Mouse (Mus musculus) layer of hippocampus, adult 18-20 months (tissue): Measurements from ENCODE around the gene Tmem179b. TPM values are rescaled to one million over a fixed set of nuclear protein-coding genes. Genes with fewer than 3 reads are reported as not detected.
A peak's percentile ranks its signal among the peaks of the same experiment; 100 is the strongest.

Source experiments
- DNase-seq, 2 experiments: peaks; one replicate each; pipeline ENCODE4 v3.0.0; 2022; ENCODE audit warnings: low spot score in 2 of 2
- total RNA-seq, 2 experiments: library from RNA; stranded (reverse); gene quantifications; 2 replicates each; pipeline ENCODE4 v1.2.3; 2021

Gene Tmem179b
- total RNA-seq, 2 experiments from 2014 or later, result 8.6 to 9.6 TPM

DNA sequence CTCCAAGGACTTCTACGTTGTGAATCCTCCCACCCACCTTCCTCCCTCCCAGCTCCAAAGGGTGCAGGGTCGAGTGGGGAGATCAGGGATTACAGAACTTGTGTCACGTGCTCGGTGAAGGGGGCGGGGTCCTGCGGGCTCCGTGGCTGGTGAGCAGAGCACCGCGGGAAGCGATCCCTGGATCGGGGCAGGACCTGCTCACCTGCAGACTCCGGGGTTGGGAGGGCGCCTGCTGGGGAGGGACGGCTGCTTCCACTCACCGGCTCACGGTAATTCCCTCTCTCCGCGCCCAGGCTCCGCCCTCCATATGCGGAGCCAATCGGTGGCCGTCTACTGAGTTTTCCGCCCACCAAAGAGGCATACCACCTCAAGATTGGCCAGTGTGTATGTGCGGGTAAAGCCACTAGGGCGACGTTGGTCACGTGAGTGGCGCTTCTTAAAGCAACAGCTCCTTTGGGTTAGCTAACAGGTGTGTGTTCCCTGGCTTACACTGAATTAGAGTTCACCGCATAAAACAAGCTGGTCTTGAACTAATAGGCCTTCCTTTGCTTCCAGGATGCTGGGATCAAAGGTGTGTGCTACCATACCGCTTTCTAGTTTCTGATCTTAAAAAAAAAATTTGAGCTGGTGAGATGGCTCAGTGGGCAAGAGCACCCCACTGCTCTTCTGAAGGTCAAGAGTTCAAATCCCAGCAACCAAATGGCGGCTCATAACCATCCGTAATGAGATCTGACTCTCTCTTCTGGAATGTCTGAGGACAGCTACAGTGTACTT is 11.9 kb upstream of the Tmem179b start, which contains the start of gene Taf6l:
Gene Taf6l (minus strand): TSS at position 410 of the 774 bp plus-strand sequence.
- DNase-seq, result peak; percentile 90 to 97

DNA sequence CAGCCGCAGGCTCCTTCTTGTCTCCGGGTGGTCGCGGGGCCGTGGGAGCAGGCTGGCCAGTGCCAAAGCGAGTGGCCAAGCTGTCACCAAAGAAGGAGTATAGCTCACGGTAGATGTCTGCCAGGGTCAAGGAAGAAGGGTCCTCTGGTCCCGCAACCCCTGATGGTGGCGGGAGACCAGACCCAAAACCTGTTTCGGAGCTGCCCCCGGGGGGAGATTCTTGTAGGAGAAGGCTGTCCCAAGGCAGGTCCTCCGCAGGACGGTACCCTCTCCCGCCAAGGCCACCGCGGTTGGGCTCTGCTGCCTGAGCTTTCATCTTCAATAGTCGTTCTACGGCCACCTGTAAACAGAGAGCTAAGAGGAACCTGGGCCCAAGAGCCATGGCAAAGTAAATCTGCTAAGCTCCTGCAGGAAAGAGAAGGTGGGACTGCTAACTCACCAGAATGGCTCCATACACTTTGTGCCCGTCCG is 719 bp upstream of the Tmem179b start:
- DNase-seq, result no peak

DNA sequence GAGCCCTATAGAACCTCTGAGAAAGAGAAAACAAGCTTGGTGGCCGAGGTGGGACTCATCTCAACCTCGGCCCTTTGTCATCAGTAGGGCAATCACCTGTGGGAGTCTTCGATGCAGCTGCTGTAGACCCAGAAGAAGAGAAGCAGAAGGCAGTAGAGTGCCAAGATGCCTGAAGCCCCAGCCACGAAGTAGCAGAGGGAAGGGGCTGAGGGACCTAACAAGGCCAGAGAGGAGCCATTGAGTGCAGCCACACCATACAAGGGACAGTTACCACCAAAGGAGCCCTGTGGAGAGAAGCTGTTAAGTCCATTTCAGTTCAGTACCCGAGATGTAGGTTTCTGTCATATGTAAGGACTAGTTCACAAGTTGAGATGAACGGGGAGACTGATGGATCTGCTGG is 858 bp downstream of the Tmem179b start:
- no peak for DNase-seq

DNA sequence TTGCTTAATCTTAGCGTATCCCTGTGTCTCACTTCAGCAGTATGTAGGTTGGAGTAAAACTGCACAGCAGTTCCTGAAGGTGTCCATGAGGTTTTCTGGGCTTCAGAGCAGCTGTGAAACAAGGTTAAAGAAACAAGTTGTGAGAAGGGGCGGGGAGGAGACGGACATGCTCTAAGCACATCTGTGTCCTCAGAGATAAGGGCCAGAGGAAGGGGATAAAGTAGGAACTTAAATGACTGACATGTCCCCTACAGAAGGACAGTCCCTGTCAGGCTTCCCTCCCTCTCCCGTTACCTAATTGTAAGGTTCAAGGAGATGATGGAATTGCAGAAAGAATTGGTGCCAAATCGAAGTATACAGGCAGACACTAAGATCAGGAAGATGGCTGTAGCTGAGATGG is 1.3 kb downstream of the Tmem179b start:
- DNase-seq, result no peak

DNA sequence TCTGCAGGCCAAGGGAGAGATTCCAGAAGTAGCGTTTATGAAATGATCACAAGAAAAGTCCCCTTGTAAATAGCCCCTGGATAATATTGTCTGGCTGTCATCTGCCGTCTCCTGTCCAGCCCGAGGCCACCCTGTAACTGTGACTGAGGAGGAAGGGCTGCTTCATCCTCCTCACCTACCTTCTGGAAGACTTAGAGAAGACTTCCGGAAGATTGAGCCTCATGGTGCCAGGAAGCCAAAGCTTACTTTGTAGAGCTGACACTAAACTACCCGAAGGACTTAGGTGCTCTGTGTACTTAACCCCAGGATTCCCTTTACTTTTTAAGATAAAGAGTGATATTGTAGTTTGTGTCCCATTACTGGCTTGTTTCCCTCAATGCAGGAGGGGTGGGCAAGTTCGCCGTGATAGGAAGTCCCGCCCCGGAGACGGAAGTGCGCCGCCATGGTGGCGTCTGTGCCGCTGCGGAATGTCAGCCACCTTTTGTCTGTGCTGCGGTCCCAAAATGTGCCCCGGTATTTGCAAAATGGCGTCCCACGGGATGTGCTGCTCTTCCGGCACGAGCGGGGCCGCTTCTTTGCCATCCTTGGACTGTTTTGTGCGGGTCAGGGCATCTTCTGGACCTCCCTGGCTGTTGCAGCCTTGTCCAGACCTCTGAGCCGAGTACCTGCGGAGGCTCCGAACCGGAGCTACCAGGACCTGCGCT is 3.5 kb downstream of the Tmem179b start, which contains the start of gene Tmem223:
Gene Tmem223 (plus strand): TSS at position 430 of the 704 bp plus-strand sequence.
- peak; percentile 74 to 84 for DNase-seq

DNA sequence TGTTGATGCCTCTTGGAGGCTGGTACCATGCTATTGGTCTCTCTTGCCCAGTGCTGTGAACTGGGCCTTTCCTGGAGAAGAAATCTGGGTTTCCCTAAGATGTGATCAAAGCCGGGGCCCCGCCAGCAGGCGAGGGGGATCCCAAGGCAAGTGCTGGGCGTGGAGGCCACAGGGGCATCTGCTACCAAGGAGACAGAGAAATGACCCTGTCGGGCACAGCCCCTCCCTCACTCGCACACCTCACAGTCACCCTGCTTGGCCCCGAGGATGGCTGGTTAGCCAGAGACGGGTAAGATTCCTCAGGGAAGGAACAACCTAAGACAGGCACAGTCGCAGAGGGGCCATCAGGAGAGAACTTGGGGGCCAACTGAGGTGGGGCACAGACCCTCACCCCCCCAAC is 8.7 kb downstream of the Tmem179b start:
- no peak for DNase-seq

DNA sequence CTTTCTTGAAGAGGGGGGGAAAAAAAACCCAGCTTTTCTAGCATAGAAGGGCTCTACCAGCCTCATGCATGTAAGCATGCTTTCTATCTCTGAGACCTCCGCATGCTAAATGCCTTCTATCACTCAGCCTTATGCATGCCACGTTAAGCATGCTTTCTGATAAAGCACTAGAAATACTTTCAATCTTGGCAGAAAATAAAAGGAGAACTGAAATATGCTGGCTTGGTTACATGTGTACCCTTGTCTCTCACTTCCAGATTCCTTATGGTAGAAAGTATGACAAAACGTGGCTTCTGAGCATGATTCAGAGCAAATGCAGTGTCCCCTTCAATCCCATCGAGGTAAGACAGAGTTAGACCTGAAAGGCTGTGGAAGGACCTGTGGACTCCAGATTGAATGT is 11.0 kb downstream of the Tmem179b start:
- DNase-seq, result no peak

DNA sequence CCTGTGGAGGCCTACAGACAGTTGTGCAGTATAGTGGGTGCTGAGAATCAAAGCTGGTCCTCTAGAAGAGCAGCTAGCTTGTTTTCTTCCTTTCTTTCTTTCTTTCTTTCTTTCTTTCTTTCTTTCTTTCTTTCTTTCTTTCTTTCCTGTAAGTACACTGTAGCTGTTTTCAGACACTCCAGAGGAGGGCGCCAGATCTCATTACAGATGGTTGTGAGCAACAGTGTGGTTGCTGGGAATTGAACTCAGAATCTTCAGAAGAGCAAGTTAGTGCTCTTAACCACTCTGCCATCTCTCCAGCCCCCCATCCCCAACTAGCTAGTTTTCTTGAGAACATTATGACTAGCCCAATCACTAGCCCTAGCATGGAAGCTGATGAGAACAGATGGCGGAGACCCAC is 13.5 kb downstream of the Tmem179b start:
- DNase-seq, result no peak

DNA sequence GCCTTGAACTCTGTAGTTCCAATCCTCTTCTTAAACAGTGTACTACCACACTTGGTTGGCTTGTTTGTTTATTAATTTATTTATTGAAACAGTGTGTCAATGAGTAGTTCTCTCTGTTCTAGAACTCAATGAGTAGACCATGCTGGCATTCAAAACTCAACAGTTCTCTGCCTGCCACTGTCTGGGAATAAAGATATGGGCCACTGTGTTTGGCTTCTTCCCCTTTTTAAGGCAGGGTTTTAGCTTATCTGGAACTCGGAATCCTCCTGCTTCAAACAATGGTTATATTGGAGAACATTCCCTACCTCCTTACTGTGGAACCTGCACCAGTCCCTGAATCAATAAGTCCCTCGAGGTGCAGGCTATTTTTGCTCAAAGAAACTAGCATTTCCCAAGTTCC is 15.4 kb downstream of the Tmem179b start:
- no peak for DNase-seq

DNA sequence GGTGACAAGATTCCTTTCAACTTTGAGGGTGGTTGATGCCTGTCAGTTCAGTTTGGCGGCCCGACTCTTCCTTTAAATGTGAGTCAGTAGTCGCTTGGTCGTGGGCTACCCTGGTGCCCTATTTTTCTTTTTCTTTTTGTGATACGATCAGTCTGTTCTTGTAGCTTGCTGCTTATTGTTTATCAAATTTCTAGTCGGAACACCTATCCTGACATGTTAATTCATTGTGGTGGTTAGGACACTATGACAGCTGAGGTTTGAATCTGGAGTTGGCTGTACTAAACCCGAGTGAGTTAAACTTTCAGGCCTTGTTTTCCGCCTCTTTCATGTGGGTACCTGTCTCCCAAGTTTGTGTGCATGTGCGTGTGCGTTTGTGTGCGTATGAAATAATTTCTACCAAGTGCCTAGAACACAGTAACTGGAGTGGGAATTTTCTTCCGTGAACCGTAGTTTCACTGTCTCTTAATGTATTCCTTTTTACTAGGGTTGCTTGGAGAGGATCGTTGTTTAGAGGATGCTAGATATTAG is 16.7 kb downstream of the Tmem179b start:
- no peak for DNase-seq

DNA sequence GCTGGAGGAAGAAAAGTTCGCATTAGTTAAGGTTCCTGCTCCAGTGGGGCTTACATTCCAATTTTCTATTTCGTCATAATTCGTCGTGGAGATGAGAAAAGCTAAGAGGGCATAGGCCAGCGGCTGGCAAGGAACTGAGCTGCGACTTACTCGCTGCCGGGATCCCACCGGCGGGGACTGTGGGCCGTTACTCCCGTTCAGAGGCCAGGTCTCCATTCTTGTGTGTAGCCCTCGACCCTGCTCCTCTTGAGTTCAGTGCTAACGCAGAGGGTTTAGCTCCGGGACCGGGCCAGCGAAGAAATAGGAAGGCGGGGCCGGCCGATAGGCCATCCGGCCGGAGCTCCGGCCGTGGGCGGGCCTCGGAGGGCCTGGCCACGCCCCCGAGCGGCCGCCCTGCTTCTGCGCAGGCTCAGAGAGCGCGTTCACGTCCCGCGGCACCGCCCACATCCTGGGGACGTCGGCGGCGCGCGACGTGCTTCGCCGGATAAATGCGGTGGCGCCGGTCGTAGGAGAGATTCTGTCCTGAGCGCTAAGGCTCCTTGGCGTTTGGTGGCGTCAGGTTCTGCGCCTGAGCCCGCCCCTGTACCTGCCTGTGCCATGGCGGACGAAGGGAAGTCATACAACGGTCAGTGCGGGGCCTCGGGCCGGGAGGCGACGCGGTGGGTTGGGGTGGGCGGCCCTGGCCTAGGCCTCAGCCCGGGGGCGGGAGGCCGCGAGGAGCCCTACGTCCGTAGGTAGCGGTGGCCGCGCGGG is 17.5 kb downstream of the Tmem179b start, which contains the start of gene Nxf1:
Gene Nxf1 (plus strand): TSS at position 439 of the 753 bp plus-strand sequence.
- peak; percentile 87 to 94 for DNase-seq

DNA sequence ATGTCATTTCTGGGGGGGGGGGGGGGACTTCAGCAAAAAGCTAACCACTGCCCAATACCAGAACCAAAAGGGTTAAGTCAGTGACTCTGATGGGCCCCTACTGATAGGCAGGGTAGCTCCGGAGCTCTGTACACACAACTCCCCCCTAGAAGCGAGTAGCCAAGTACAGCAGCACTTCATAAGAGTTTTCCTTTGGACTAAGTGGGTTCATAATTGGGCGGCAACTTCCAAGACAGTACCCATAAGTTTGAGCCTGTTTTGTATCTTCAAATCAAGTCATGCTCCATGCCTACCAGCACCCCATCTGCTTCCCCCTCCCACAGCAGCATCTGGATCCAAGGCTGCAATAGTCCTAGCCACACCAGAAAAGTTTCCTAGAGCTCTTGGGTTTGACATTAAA is 18.6 kb downstream of the Tmem179b start:
- DNase-seq, result no peak

DNA sequence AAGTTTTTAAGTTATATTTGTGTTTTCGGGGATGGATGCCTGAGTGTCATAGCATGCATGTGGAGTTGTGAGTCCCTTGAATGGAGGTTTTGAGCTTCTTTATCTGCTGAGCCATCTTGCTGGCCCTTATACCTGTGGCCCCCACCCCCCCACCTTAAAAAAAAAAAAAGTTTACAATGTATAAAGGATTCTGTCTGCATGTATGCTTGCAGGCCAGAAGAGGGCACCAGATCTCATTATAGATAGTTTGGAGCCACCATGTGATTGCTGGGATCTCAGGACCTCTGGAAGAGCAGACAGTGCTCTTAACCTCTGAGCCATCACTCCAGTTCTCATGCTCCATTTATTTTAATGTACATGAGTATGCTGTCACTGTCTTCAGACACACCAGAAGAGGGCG is 26.9 kb downstream of the Tmem179b start:
- DNase-seq, result no peak

DNA sequence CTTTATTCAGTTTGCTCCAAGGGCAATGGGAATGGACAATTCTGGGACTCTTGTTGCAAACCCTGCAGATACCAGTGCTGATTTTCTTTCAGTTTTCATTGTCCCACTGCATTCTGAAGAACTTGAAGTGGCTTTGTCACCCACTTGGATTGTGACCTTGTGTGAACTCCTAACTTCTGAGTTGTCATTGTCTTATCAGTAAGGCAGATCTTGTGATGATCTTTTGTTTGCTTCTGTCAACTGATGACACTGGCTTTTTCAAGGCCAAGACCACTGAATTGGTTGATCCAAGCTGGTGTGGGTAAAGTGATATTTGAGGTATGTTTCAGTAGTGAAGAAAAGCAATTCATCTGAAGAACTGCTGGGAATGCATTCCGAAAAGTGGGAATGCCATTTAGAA is 28.9 kb downstream of the Tmem179b start:
- no peak for DNase-seq

DNA sequence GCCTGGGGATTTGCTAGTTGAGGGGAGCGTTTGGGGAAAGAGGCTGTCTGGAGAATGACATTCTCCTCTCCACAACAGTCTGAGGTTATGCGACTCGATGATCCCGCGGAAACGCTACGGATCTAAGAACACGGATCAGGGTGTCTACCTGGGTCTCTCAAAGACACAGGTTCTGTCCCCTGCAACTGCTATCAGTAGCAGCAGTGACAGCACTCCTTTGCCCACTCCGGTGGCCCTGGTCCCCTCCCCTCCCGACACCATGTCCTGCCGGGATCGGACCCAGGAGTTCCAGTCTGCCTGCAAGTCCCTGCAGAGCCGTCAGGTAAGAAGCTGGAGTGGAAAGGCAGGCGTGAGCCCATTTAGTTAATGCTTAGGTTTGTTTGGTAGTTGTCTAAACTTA is 32.1 kb downstream of the Tmem179b start:
- no peak for DNase-seq

DNA sequence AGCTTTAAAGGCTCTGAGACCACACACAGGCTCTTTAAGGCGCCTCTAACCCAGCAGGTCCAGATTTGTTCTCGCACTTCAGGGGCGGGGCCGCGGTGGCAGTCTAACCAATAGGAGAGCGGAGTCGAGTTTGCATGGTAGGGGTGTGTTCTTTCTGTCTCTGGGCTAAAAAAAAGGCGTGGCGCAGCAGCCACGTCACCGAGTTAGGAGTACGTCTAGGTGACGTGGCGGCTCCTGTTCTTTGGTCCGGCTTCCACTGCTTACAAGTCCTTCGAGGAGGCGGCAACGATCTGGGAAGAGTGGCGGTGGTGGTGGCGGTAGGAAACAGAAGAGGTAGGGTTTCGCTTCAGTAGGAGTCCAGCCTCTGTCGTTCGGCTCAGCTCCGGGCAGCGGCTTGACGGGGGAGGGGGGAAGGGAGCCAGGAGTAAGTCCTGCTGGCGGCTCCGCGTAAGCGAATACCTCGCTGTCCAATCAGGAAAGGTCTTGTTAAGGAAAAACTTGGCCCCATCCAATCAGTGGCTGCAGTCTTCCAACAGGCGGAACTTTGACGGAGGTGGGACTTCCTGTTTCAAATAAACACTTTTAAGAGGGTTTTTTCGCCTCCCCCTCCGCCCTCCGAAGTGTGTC is 32.9 kb downstream of the Tmem179b start, which contains the start of gene Stx5a:
Gene Stx5a (plus strand): TSS at position 171 of the 627 bp plus-strand sequence.
- DNase-seq, result peak; percentile 93 to 98

DNA sequence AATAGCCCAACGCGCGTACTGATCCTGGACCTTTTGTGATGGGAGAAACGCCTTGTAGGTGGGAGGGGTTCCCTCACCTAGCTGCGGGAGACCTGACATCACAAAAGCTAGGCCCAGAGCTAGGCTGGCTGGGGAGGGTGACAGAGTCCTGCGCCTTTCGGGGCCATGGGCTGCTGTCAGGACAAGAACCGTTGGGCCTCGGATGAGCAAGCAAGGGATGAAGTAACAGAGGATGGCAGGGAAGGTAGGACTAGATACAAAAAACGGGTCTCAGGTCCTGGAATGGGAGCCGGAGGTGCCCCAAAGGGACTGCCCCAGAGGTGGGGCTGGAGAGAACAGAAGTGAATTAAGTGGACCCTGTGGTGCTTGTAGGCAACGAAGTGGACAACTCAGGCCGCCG is 33.7 kb downstream of the Tmem179b start, which contains the start of gene 1700092M07Rik:
Gene 1700092M07Rik (plus strand): TSS at position 116 of the 400 bp plus-strand sequence.
- no peak for DNase-seq

DNA sequence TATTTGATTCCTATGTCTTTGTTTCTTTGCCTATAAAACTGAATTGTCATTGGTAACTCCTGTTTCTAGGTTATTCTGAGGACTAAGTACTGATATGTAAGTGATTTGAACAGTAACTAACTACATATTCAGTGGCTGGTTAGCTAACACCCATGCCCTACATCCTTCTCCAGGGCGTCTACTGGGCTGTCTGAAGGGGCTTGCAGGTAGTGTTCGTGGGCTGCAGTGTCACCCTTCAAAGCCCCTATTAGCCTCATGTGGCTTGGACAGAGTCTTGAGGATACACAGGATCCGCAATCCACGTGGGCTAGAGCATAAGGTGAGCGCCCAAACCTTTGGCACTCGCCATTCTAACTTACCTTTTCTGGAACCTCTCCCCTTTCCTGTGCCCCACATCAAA is 34.6 kb downstream of the Tmem179b start:
- DNase-seq, result no peak

DNA sequence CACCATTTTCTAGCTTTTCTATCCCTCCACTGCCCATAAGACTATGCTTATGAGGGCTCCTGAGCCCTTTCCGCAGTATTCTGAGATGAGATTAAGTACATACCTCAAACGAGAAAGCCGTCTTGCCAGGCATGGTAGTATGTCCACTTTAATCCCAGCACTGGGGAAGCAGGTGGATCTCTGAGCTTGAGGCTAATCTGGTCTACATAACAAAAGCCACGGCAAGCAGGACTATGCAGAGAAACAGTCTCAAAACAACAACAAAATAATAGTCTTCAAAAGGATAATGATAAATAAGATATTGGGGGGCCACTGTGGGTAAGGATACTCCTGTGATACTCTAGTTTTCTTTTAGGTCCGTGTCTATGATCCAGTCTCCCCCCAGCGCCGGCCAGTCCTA is 35.4 kb downstream of the Tmem179b start:
- no peak for DNase-seq

DNA sequence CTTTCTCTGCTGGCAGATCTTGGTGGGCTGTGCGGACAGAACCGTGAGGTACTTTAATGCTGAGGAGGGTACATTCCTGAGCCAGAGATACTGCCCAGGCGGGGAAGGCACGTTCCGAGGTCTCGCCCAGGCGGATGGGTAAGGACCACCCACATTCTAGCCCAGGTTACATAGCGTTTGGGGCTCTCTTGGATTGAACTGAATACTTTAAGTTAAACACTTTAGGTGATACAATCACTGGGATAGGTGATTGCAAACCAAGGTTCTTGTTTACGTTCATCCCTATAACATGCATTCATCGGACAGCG is 38.2 kb downstream of the Tmem179b start:
- DNase-seq, result no peak
